ENCODE assay signal across 8 mouse cellular contexts in the genomic region with DNA sequence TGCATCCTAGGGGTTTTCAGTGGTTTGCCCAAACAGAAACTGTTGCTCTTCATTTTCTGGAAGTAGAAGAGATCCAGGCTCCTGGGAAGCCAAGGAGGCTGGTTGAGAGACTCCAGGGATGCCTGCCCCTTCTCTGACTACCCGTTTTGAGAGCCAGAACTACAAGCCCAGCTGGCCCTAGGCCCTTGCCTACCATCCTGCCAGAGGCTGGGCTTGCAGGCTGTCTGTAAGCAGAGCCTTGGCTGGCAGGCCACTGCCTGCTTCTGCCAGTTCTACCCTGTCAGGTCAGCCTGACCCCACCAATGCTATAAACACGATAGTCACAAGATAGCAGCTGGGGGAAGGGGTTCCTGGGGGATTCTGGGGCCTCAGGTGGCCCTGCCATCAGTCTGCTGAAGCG. TPM values are rescaled to one million over a fixed set of nuclear protein-coding genes. Genes with fewer than 3 reads are reported as not detected.
DNase-seq lines count a peak whose midpoint lies in the region; ATAC-seq lines count a peak whose summit lies in the region.

No protein-coding gene starts in this region.

- no peak overlapping the region for H3K4me2 ChIP-seq in forebrain, embryonic 11.5 days (ENCODE audit: low read depth, low read length, severe bottlenecking)
- no peak overlapping the region for H3K4me2 ChIP-seq in hindbrain, embryonic 13.5 days

- no peak for ATAC-seq in forebrain, embryonic 11.5 days (replicated peaks; ENCODE audit: low FRiP score)
- ATAC-seq in hindbrain, embryonic 13.5 days (ENCODE audit: low FRiP score): no peak

- peaks cover 14% of the 10 kb centered on the region; the same call in 1 of the 2 replicates for H3K27me3 ChIP-seq in forebrain, embryonic 10.5 days (ENCODE audit: poor library complexity, severe bottlenecking)
- H3K27me3 ChIP-seq in forebrain, embryonic 11.5 days (ENCODE audit: control insufficient read depth, insufficient read depth, low read length): no peaks in the 10 kb centered on the region
- H3K27me3 ChIP-seq in hindbrain, embryonic 13.5 days: no peaks in the 10 kb centered on the region

- H3K9ac ChIP-seq in forebrain, embryonic 11.5 days (ENCODE audit: low read length): no peak overlapping the region
- H3K9ac ChIP-seq in hindbrain, embryonic 13.5 days: peak overlapping the region; percentile 51

- DNase-seq in forebrain, embryonic 10.5 days (ENCODE audit: extremely low spot score, low spot score): no peak
- no peak for DNase-seq in forebrain, embryonic 11.5 days (ENCODE audit: low spot score)
- peak; percentile 76 to 83 for DNase-seq in right cerebral cortex, postnatal 10 days (ENCODE audit: low spot score in 2 of 2)
- no peak for DNase-seq in right cerebral cortex, adult 2 months (ENCODE audit: low spot score in 2 of 2)
- DNase-seq in skeletal muscle tissue, adult 2 months (ENCODE audit: low read depth, low spot score): peak; percentile 97
- no peak for DNase-seq in T-cell, adult 2 months (ENCODE audit: low spot score)
- no peak for DNase-seq in c-Kit-positive CD71-positive TER-119-positive erythroid progenitor cells, embryonic 14.5 days (ENCODE audit: low spot score)

- H3K4me1 ChIP-seq in forebrain, embryonic 10.5 days: peaks cover 92% of the 10 kb centered on the region
- peaks cover 25% of the 10 kb centered on the region for H3K4me1 ChIP-seq in forebrain, embryonic 11.5 days (replicated peaks; ENCODE audit: control insufficient read depth, insufficient read depth, low read length)
- peaks cover 75% of the 10 kb centered on the region for H3K4me1 ChIP-seq in hindbrain, embryonic 13.5 days (replicated peaks)

- 84% methylated on average over 3 of the region's 3 CpGs for WGBS in forebrain, embryonic 10.5 days
- WGBS in forebrain, embryonic 11.5 days: 66% methylated on average over 3 of the region's 3 CpGs
- WGBS in hindbrain, embryonic 13.5 days: 47% methylated on average over 3 of the region's 3 CpGs

- H3K36me3 ChIP-seq in forebrain, embryonic 10.5 days (replicated peaks): peaks cover 9% of the 10 kb centered on the region
- H3K36me3 ChIP-seq in forebrain, embryonic 11.5 days (ENCODE audit: control insufficient read depth, insufficient read depth, low read length): no peaks in the 10 kb centered on the region
- no peaks in the 10 kb centered on the region for H3K36me3 ChIP-seq in hindbrain, embryonic 13.5 days

- H3K9me3 ChIP-seq in forebrain, embryonic 10.5 days: no peaks in the 10 kb centered on the region
- H3K9me3 ChIP-seq in forebrain, embryonic 11.5 days (ENCODE audit: control insufficient read depth, low read length): no peaks in the 10 kb centered on the region
- no peaks in the 10 kb centered on the region for H3K9me3 ChIP-seq in hindbrain, embryonic 13.5 days

- no peak overlapping the region for H3K4me3 ChIP-seq in forebrain, embryonic 10.5 days
- H3K4me3 ChIP-seq in forebrain, embryonic 11.5 days (ENCODE audit: low read depth, low read length): no peak overlapping the region
- no peak overlapping the region for H3K4me3 ChIP-seq in hindbrain, embryonic 13.5 days

- peak overlapping the region; percentile 71 for H3K27ac ChIP-seq in forebrain, embryonic 10.5 days
- H3K27ac ChIP-seq in forebrain, embryonic 11.5 days (ENCODE audit: low read depth, low read length): no peak overlapping the region
- peak overlapping the region; percentile 49 for H3K27ac ChIP-seq in hindbrain, embryonic 13.5 days

RNA-seq across cellular contexts. Expression of a gene that starts 48.7 kb away (rescaled TPM):
- polyA plus RNA-seq in forebrain, embryonic 10.5 days (2016; fragmentation: Nextera tagmentation; extraction: Ambion mirVana): 65.5 and 72.6 TPM in 2 replicates
- polyA plus RNA-seq in forebrain, embryonic 11.5 days (2014; fragmentation: Nextera tagmentation; extraction: Ambion mirVana): 70.8 and 71.7 TPM in 2 replicates
- polyA plus RNA-seq in hindbrain, embryonic 13.5 days (2015; fragmentation: Nextera tagmentation; extraction: Ambion mirVana): 71.1 TPM in 2 replicates

RNA-seq across cellular contexts. Expression of a gene that starts 57.6 kb away (rescaled TPM):
- 20.0 and 24.9 TPM in 2 replicates for polyA plus RNA-seq in forebrain, embryonic 10.5 days (2016; fragmentation: Nextera tagmentation; extraction: Ambion mirVana)
- polyA plus RNA-seq in forebrain, embryonic 11.5 days (2014; fragmentation: Nextera tagmentation; extraction: Ambion mirVana): 26.2 and 29.0 TPM in 2 replicates
- polyA plus RNA-seq in hindbrain, embryonic 13.5 days (2015; fragmentation: Nextera tagmentation; extraction: Ambion mirVana): 46.4 and 49.5 TPM in 2 replicates

Comparison
In these comparisons a context has a peak if more than half of its experiments do, and no peak if none do; other contexts are left out.
1. DNase-seq: peak in right cerebral cortex, postnatal 10 days (2 of 2) and skeletal muscle tissue, adult 2 months (single experiment); none in forebrain, embryonic 10.5 days (single experiment), forebrain, embryonic 11.5 days (single experiment), right cerebral cortex, adult 2 months (0 of 2), T-cell, adult 2 months (single experiment) and c-Kit-positive CD71-positive TER-119-positive erythroid progenitor cells, embryonic 14.5 days (single experiment).